Mouse (Mus musculus) megakaryocyte progenitor cell, adult 5-6 weeks (primary cell): ENCODE results near the gene Cyp2w1. TPM values are rescaled to one million over a fixed set of nuclear protein-coding genes. Genes with fewer than 3 reads are reported as not detected.

ENCODE experiments used
- ATAC-seq: replicated peaks from 2 replicates; pipeline ENCODE4 v1.8.0; 2016; ENCODE audit warnings: mild to moderate bottlenecking, moderate TSS enrichment, inconsistent platforms; ENCODE audit not compliant: poor library complexity
- total RNA-seq, 2 experiments: library from RNA; stranded (forward) in 1 of 2; stranded (reverse) in 1 of 2; fragments of 157-497, 149-512 nt in 1 of 2; fragments of 200-1000 nt in 1 of 2; gene quantifications; 2 replicates each; pipeline versions ENCODE4 v1.2.3 to v1.2.4; 2015 to 2017

Cyp2w1 gene
- total RNA-seq (2015) (not detected in 2 replicates), total RNA-seq (2017) (not detected in 2 replicates)

DNA sequence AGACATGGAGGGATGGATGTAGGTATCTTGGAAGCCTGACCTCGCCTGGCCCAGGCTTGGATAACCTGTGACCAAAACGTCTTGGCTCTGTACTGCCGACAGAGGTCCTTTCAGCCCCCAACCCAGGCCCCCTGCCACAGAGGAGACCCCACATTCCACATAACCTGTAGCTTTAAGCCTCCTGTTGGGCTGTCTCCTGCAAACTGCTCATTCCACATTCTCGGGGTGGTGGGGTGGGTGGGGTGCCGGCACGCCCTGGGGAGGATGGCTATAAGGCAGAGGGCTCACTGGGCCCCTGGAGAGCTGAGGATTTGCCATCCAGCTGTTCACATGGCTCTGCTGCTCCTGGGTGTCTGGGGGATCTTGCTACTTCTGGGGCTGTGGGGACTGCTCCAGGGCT, at the start of gene Cyp2w1:
TSS of gene Cyp2w1 (plus strand) at position 301 of the 400 bp plus-strand sequence.
- ATAC-seq: no peak

- ATAC-seq: no peak
Observed at GRCm38 (mm10) chr5:139303646-139304061, 48.8 kb upstream of the Cyp2w1 start.

GRCm38 (mm10) chr5:139309946-139310345, 42.5 kb upstream of the Cyp2w1 start:
- peak; percentile 52; the same call in 1 of the 2 replicates for ATAC-seq

DNA sequence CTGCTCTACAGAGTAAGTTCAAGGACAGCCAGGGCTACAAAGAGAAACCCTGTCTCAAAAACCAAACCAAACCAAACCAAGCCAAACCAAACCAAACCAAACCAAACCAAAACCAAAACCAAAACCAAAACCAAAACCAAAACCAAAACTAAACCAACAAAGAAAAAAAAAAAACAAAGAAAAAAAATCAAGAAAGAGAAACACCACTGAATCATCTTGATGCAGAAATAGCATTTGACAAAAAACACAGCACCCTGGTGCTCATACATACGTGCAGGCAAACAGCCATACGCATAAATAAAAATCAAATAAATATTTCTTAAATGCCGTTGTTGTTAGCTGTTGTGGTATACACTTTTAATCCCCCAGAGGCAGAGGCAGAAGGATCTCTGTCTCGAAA, 41.9 kb upstream of the Cyp2w1 start:
- no peak for ATAC-seq

DNA sequence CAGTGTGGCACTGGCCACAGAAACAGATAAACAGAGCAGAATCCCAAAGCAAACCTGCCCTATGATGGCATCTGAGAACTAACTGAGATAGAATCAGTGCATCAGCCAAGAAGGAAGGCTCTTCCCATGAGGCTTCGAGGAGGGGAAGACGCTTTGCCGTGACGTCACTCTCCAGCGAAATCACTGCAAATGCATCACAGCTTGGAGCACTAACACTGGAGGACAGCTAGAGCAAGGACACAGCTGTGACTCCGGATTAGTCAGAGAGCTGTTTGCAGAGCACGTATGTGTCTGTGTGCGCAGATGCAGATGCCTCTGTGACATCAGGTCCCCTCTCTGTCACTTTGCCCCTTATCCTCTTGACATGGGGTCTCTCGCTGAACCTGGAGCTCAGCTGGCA, 40.6 kb upstream of the Cyp2w1 start:
- ATAC-seq: no peak

DNA sequence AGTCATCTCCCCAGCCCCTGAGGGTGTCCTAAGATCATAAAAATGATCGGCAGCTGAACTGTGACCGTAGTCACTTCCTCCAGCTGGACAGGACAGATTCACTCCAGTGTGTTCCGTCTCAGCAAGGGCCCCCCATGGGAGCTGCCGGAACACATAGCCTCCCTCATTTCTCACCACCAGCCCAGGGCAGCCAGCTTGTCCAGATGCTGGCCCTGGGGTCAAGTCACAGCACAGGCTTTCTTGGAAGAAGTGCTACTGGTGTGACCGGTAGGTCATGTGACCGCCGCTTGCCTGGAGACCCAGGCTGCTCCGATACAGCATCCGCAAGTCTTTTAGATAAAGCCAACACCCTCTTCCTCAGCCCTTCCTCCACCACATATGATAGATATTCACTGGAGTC, 38.9 kb upstream of the Cyp2w1 start:
- ATAC-seq: no peak

DNA sequence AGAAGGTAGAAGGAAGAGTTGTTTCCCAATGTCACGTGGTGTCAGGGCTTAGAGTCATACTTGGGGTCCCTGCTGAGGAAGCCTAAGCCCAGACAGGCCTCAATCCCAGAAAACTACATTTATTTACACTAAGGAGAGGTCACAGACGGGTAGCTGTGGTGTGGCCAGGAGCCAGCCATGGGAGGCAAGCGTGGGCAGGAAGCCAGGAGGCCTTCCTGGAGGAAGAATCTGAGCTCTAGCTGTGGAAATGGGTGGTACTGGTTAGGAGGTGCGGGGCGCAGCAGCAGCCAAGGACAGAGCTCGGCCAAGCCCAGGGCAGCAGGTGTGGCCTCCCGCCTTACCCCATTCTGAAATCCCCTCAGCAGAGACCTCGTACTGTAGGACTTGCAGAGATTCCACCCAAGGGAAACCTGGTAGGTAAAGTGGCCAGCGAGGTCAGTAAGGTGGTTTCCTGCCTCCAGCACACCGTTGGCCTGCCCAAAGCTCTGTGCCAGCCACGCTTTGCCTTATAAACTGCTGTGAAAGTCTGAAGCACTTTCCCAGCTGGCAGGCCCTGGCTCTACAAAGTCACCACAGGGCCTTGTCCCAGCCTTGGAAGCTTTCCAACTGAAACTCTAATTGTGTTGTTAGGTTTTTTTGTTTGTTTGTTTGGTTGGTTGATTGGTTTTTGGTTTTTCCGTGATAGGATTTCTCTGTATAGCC, 37.3 kb upstream of the Cyp2w1 start:
- ATAC-seq: no peak

- no peak for ATAC-seq
Observed at GRCm38 (mm10) chr5:139316982-139317675, 35.3 kb upstream of the Cyp2w1 start.

GRCm38 (mm10) chr5:139317751-139318504, 34.5 kb upstream of the Cyp2w1 start:
- no peak for ATAC-seq

DNA sequence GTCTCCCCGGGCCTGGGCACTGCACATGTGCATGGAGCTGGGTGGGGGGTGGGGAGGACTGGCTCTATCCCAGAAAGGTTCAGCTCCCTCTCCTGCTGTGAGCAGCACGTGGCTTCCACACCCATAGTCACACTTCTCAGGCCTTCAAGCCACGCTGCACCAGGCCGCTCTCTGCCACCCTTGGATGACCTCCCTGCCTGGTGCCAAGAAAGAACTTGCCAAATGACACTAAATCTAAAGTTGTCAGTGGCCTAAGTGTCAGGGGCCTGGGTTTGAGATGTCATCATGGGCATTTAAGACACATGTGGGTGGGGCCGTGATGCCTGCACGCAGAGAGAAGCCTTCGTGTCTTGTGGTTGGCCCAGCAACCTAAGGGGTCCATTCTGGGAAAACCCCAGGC, 32.0 kb upstream of the Cyp2w1 start:
- no peak for ATAC-seq

- ATAC-seq: no peak
Observed at GRCm38 (mm10) chr5:139321331-139321730, 31.1 kb upstream of the Cyp2w1 start.

- no peak for ATAC-seq
Observed at GRCm38 (mm10) chr5:139323260-139323924, 29.0 kb upstream of the Cyp2w1 start.

DNA sequence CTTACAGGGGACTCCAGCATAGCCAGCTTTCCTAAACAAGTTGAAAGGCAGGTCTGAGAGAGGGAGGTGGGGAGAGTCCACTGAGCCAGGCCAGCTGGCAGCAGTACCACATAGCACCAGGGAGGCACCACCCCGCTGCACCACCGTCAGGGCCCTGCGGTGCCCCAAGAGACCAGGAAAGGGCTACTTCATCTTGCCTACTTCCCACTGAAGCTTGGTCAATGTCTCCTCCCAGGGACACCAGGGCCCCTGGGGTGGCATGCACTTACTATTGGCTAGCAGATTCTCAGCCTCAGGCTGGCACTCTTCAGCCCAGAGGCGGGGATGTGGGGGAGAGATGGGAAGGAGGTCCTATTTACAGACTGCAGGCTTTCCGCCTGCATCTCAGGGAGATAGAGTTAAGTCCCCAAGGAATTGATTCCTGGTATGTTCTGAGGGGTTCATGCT, 28.3 kb upstream of the Cyp2w1 start:
- peak; percentile 49 for ATAC-seq

DNA sequence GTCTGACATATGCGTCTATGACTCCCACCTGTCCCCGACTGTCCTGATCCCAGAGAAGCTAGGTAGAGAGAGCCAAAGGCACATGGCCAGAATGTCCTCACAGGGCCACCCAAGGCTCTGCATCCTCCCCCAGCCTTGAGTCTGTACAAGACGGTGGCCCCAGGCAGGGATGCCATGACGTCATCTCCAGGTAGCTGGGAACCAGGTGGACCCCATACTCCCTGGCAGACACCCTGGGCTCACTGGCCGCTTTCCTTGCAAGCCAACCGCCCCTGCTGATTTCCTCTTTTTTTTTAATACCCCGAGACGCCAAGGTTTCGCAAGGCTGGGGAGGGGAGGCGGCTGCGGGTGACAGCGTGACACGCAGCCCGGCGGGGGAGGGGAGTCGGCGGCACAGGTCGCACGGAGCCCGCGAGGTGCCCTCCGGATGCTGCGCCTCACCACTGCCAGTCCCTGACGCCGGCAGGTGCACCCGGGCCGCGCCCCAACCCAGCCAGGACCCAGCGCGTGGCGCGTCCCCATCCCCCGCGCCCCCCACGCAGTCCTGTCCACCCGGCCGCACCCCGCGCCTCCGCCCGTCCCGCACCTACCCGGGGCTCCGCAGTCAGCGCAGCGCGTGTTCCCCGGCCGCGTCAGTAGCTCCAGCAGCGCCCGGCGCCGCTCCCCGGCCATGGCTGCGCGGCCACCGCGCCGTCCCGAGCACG, 27.6 kb upstream of the Cyp2w1 start:
- ATAC-seq: peak; percentile 48

- ATAC-seq: peak; percentile 42
Observed at GRCm38 (mm10) chr5:139325395-139325966, 26.9 kb upstream of the Cyp2w1 start, which contains the start of gene Adap1. Gene Adap1 (minus strand): TSS chr5:139325622.

DNA sequence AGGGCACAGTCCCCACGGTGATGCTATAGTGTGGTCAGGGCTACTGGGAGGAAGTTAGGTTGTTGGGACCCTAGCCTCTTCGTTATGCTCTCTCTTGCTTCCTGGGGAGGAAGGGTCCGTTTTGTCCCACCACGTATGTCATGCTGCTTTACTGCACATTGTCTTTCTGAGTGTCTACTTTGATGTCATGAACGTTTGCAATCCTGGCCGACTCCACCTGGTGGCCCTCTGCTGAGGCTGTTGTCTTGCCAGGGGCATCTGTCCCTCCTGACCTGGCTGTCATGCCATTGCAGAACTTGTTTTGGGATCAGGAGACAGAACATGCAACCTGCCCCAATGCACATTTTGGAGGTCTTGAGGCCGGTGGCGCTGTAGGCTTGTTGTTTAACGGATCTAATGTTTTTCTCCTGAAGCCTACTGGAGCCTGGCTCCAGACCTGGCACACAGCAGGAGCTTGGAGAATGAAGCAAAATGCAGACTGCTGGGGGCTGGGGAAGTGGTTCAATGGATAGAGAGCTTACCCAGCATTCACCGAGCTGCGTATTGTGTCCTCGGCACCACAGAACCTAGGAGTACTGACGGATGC, 26.2 kb upstream of the Cyp2w1 start:
- ATAC-seq: no peak

GRCm38 (mm10) chr5:139326986-139327633, 25.3 kb upstream of the Cyp2w1 start:
- no peak for ATAC-seq

DNA sequence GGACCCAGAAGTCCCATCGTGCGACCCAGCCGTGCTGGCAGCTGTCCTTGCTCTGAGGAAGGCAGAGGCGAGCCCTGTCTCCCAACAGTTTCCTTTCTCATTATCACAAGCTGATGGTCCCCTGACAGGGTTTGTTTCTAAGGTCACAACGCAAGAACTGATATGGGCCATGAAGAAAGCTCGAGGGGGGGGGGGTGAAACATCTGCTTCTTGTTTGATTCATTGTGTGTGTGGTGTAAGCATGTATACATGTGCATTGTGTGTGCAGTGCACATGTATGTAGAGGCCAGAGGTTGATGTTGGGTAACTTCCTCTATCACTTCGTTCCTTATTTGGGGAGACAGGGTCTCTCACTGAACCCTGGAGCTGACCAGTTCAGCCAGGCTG, 24.8 kb upstream of the Cyp2w1 start:
- peak; percentile 26 for ATAC-seq

GRCm38 (mm10) chr5:139330766-139331165, 21.7 kb upstream of the Cyp2w1 start:
- no peak for ATAC-seq
